Mouse (Mus musculus) CH12F3 (cell line): ENCODE measurements around the gene Nudt22.

ENCODE experiments used
- in situ Hi-C: fragments of 300-500 bp; cut with MboI; formaldehyde crosslinking; loops from 2 replicates; pipeline ENCODE4 v1.14.3; 2020; ENCODE audit warnings: low sequenced_read_pairs

Nudt22 gene

GRCm38 (mm10) chr19:6977759-6978638, 17.9 kb downstream of the Nudt22 start:
- in situ Hi-C loops, result no loop called here

GRCm38 (mm10) chr19:6975537-6976521, 20.1 kb downstream of the Nudt22 start, which contains the start of gene Plcb3:
TSS of gene Plcb3 (minus strand) at chr19:6976470.
- in situ Hi-C loops, result no loop called here

GRCm38 (mm10) chr19:6974211-6975205, 21.4 kb downstream of the Nudt22 start, which contains the start of gene Ppp1r14b:
TSS of gene Ppp1r14b (plus strand) at chr19:6974968.
- in situ Hi-C loops, result no loop called here

- in situ Hi-C loops, result no loop called here
Observed at GRCm38 (mm10) chr19:6973581-6974190, 22.2 kb downstream of the Nudt22 start.

GRCm38 (mm10) chr19:6972247-6972917, 23.5 kb downstream of the Nudt22 start:
- in situ Hi-C loops, result no loop called here

- in situ Hi-C loops, result no loop called here
Observed at GRCm38 (mm10) chr19:6971644-6972043, 24.3 kb downstream of the Nudt22 start.

GRCm38 (mm10) chr19:6970460-6971085, 25.3 kb downstream of the Nudt22 start:
- in situ Hi-C loops, result no loop called here

GRCm38 (mm10) chr19:6969665-6970381, 26.1 kb downstream of the Nudt22 start:
- in situ Hi-C loops, result no loop called here

- in situ Hi-C loops, result no loop called here
Observed at GRCm38 (mm10) chr19:6969291-6969664, 26.6 kb downstream of the Nudt22 start.

GRCm38 (mm10) chr19:6968491-6969271, 27.2 kb downstream of the Nudt22 start:
- in situ Hi-C loops, result no loop called here

- in situ Hi-C loops, result no loop called here
Observed at GRCm38 (mm10) chr19:6956461-6956860, 39.5 kb downstream of the Nudt22 start.

- in situ Hi-C loops, result no loop called here
Observed at GRCm38 (mm10) chr19:6955424-6955823, 40.5 kb downstream of the Nudt22 start.

- in situ Hi-C loops, result no loop called here
Observed at GRCm38 (mm10) chr19:6954046-6954445, 41.9 kb downstream of the Nudt22 start.

- in situ Hi-C loops, result no loop called here
Observed at GRCm38 (mm10) chr19:6952712-6953037, 43.2 kb downstream of the Nudt22 start.

- in situ Hi-C loops, result no loop called here
Observed at GRCm38 (mm10) chr19:6951994-6952711, 43.8 kb downstream of the Nudt22 start.

- in situ Hi-C loops, result no loop called here
Observed at GRCm38 (mm10) chr19:6951381-6951968, 44.4 kb downstream of the Nudt22 start.
